Mouse (Mus musculus) lung, adult 2 months (tissue): ENCODE data around the gene Slc25a1.

Experiments used
- CTCF ChIP-seq: fragments of 200-500 bp; IDR thresholded peaks from 2 replicates; pipeline ENCODE4 v1.5.1; 2011; ENCODE audit warnings: mild to moderate bottlenecking, low read length, control low read depth; ENCODE audit not compliant: insufficient read depth
- POLR2A ChIP-seq: fragments of 200-500 bp; IDR thresholded peaks from 2 replicates; pipeline ENCODE4 v1.6.1; 2011; ENCODE audit warnings: low read depth, mild to moderate bottlenecking, control low read depth, low read length, borderline replicate concordance; ENCODE audit errors: extremely low read depth

DNA sequence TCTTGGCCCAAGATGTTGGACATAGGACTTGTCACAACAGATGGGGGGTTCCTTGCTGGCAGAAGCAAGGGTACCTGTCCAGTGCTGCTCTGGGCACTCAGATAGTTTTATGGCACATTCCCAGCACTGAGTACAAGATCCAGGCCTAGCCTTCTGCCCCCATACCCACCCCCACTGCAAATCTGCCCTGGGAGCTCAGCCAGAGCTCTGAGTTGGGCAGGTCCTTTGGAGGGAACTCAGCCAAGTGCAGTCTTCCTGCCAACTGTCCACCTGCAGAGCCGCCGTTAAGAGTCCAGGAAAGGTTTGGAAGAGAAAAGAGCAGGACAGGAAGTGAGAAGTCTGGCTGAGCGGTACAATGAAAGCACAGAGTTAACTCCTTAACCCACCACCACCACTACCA, 35.4 kb downstream of the Slc25a1 start:
- TF ChIP-seq CTCF (no peak), POLR2A (no peak)
